Mouse (Mus musculus) stomach, embryonic 14.5 days (tissue): ENCODE measurements around the gene Smad5. TPM values are rescaled to one million over a fixed set of nuclear protein-coding genes. Genes with fewer than 3 reads are reported as not detected.

Source experiments
- ATAC-seq: fragments of 200-750 bp; cut with Nextera tagmentation; 2 replicates; pipeline ENCODE4 v1.8.0; 2017; ENCODE audit warnings: low read depth, moderate TSS enrichment; ENCODE audit not compliant: insufficient number of reproducible peaks, insufficient read depth, low FRiP score
- H3K27ac ChIP-seq: fragments of 300-500 bp; sonication (generic); 2 replicates; pipeline ENCODE4 v1.5.1; 2014; ENCODE audit warnings: mild to moderate bottlenecking, low read length, moderate library complexity, mixed read lengths
- H3K27me3 ChIP-seq: fragments of 300-500 bp; sonication (generic); 2 replicates; pipeline ENCODE4 v1.6.1; 2014; ENCODE audit warnings: low read length, control low read depth, mixed read lengths; ENCODE audit not compliant: control insufficient read depth, insufficient read depth
- H3K36me3 ChIP-seq: fragments of 300-500 bp; sonication (generic); 2 replicates; pipeline ENCODE4 v1.6.1; 2014; ENCODE audit warnings: mild to moderate bottlenecking, control low read depth, low read length, moderate library complexity, mixed read lengths; ENCODE audit not compliant: control insufficient read depth, insufficient read depth
- H3K4me1 ChIP-seq: fragments of 300-500 bp; sonication (generic); 2 replicates; pipeline ENCODE4 v1.6.1; 2014; ENCODE audit warnings: low read length, control low read depth, mixed read lengths; ENCODE audit not compliant: control insufficient read depth, insufficient read depth
- H3K4me2 ChIP-seq: fragments of 300-500 bp; sonication (generic); replicated peaks from 2 replicates; pipeline ENCODE4 v1.6.1; 2014; ENCODE audit warnings: low read depth, low read length, control low read depth
- H3K4me3 ChIP-seq: fragments of 300-500 bp; sonication (generic); 2 replicates; pipeline ENCODE4 v1.5.1; 2014; ENCODE audit warnings: low read depth, low read length, control low read depth
- H3K9ac ChIP-seq: fragments of 300-500 bp; sonication (generic); replicated peaks from 2 replicates; pipeline ENCODE4 v1.6.1; 2014; ENCODE audit warnings: low read depth, mild to moderate bottlenecking, control low read depth, low read length, moderate library complexity, mixed read lengths
- H3K9me3 ChIP-seq: fragments of 300-500 bp; sonication (generic); 2 replicates; pipeline ENCODE4 v1.6.1; 2016; ENCODE audit warnings: low read depth, low read length, control low read depth; ENCODE audit not compliant: control insufficient read depth
- WGBS: fragments of 180-500 bp; shearing (Covaris S2); extraction: QIAGEN DNeasy Blood & Tissue Kit; methylation state at CpG from one replicate; pipeline ENCODE4 v1.1.7; 2014; 5-methylcytosine and 5-hydroxymethylcytosine counted together
- polyA plus RNA-seq: library from polyadenylated mRNA; unstranded; fragments of >200 nt; fragmentation: Nextera tagmentation; extraction: Ambion mirVana; gene quantifications from 2 replicates; pipeline ENCODE4 v1.2.1, GENCODE M21; 2014

The Smad5 gene
- polyA plus RNA-seq, 1 experiment from 2014 or later = 52.7 TPM

DNA sequence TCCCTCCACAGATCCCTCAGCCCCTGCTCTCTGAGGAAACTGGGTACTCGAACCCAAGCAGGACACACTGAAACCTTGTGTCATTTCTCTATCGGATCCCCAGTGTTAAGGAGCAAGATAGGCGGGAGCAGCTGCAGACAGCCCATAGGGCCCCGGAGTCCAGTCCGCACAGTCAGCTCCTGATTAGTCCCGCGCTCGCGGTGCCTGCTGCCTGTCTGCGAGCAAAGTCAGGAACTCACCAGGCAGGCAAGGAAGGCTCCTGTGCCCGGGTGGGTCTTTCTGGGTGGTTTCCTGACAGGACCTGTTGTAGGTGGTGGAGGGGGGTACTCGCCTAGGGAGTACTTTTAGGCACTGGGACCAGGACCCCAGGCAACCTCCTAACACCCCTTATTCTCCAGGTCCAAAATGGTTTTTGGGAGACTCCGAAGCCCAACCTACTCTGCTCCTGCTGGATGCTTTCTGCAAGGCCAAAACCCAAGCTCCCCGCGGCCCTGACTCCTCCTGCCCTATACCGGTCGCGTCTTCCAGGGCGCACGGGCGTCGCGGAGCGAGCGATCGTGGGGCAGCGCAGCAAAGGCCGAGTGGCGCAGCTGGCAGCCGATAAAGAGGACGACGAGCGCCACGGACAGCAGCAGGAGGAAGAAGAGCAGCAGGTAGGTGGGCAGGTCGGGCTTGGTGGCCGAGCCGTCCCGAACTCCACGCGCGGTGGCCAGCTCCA, 49.8 kb downstream of the Smad5 start:
- H3K27me3 ChIP-seq = peaks cover 12% of the 10 kb centered on the region; the same call in 1 of the 2 replicates
- WGBS = 2% methylated on average over 41 of the region's 41 CpGs
- H3K4me1 ChIP-seq = peaks cover 20% of the 10 kb centered on the region; the same call in 1 of the 2 replicates
- H3K4me3 ChIP-seq = peak overlapping the region; percentile 50
- peak overlapping the region; percentile 57 for H3K9ac ChIP-seq
- H3K4me2 ChIP-seq = peak overlapping the region; percentile 98
- H3K27ac ChIP-seq = 0 out of 2 replicates have a peak overlapping the region, but pooled peaks have one; percentile 3
- ATAC-seq = no peak
- H3K9me3 ChIP-seq = no peaks in the 10 kb centered on the region
- H3K36me3 ChIP-seq = no peaks in the 10 kb centered on the region

DNA sequence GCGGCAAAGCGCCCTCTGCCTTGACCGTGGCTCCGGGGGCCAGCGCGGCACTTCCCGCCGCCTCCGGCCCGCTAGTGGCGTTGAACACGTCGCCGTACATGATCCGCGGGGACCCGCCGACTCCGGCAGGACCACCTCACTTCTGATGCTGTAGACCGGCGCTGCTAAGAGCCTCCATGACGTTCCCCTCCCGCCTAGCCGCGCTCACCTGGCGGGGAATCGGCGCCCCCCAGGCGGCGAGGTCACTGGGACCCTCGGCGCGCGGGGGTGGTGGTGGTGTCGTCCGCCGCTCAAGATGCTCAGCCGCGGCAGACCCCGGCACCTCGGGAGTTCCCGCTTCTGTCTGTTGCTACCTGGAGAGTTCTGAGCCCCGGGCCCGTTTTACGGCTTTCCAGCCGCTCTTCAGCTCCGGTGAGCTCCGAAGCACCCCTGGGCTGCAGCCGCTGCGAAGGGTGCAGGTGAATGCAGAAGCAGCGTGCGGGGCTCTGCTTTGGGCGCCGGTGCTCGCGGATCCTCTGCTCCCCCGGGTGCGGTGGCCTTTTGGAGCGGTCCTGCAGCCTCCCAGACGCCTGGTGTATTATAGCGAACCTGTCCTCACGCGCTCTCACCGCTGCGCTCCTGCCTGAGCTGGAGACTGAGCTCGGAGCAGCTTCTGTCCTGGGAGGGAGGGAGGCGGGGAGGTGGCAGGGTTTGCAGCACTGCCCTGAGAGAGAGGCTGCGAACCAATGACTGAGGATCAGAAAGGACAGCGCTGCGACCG, 50.6 kb downstream of the Smad5 start, which contains the start of gene Gm45623:
Gene Gm45623 (minus strand): TSS at position 636 of the 760 bp plus-strand sequence.
- peak within 1 kb of the TSS; percentile 57 for H3K9ac ChIP-seq
- H3K27ac ChIP-seq = 0 out of 2 replicates have a peak within 1 kb of the TSS, but pooled peaks have one; percentile 3
- no peaks in the 10 kb centered on the region for H3K36me3 ChIP-seq
- peak within 1 kb of the TSS; percentile 50 for H3K4me3 ChIP-seq
- 1% methylated on average over 69 of the region's 71 CpGs for WGBS
- H3K4me1 ChIP-seq = peaks cover 21% of the 10 kb centered on the region; the same call in 1 of the 2 replicates
- peak within 1 kb of the TSS; percentile 98 for H3K4me2 ChIP-seq
- H3K27me3 ChIP-seq = peaks cover 12% of the 10 kb centered on the region; the same call in 1 of the 2 replicates
- ATAC-seq = no peak
- no peaks in the 10 kb centered on the region for H3K9me3 ChIP-seq

DNA sequence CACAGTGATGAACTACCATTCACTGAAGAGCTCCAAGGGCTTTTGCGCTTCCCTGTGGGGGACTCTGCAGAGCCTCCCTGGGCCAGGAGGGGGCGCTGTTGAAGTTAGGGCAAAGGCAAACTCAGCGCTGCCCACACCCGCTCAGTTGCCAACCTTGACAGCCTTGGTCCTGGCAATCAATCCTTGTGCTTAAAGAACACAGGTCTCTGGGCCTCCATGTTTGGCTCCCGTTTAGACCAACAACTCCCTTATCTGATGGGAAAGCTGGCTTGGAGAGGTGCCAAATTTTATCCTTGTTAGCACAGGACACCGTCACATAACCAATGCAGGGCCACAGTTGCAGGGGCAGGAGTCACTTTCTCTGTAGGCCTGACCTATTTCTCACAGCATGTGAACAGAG, 53.1 kb downstream of the Smad5 start:
- Histone ChIP-seq H3K4me1 (peaks cover 21% of the 10 kb centered on the region; the same call in 1 of the 2 replicates), H3K27ac (peak overlapping the region; percentile 1; the same call in 1 of the 2 replicates), H3K4me3 (no peak overlapping the region), H3K9me3 (no peaks in the 10 kb centered on the region), H3K36me3 (no peaks in the 10 kb centered on the region), H3K9ac (no peak overlapping the region), H3K27me3 (peaks cover 12% of the 10 kb centered on the region; the same call in 1 of the 2 replicates), H3K4me2 (no peak overlapping the region)
- 55% methylated on average over 6 of the region's 6 CpGs for WGBS
- peak; percentile 67; the same call in 1 of the 2 replicates for ATAC-seq

DNA sequence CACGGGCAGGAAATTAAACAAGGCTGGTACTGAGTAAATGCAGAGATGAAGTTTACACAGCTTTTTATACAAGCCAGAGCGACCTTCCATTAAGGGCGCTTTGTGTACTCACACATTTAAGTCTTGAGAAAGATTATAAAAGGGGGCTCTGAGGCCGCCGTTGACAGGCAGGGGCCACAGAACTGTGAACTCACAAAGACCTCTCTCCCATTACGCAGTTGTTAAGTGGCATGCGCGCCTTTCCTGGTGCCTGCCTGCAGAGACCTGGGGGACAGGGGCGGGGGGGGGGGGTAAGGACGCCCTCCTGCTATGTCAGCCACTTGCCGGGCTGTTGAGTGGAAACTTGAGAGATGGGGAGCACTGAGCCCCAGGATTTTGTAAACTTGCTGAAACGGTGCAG, 54.4 kb downstream of the Smad5 start:
- peak; percentile 62 for ATAC-seq
- peak overlapping the region; percentile 52; the same call in 1 of the 2 replicates for H3K27ac ChIP-seq

DNA sequence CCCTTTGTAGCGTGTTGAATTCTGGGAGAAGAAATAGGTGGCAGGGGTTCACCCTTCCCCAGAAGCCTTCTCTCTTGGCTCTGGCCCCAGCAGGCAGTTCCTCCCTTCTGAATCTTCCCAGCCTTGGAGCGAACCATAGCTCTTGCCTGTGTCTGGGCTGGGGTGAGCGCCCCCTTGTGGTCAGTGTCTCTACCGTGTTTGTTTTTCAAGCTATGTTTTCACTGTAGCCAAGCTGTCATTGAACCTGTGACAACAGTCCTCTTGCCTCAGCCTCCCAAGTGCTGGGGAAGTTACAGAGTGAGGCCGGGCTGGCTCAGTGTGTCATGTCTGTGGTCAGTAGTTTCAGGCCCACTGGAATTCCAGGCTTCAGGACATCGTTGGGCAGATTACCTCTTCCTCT, 55.7 kb downstream of the Smad5 start:
- Histone ChIP-seq H3K9ac (no peak overlapping the region), H3K4me2 (no peak overlapping the region), H3K27me3 (0 out of 2 replicates have a peak, but pooled peaks cover 6% of the 10 kb centered on the region), H3K9me3 (no peaks in the 10 kb centered on the region), H3K4me1 (peaks cover 8% of the 10 kb centered on the region; the same call in 1 of the 2 replicates), H3K27ac (peak overlapping the region; percentile 52; the same call in 1 of the 2 replicates), H3K4me3 (no peak overlapping the region), H3K36me3 (no peaks in the 10 kb centered on the region)
- 30% methylated on average over 6 of the region's 6 CpGs for WGBS
- ATAC-seq = no peak

More for the DNA sequence above, 54.4 kb downstream of the Smad5 start:
- Histone ChIP-seq H3K9ac (no peak overlapping the region), H3K4me3 (no peak overlapping the region), H3K9me3 (no peaks in the 10 kb centered on the region), H3K27me3 (peaks cover 12% of the 10 kb centered on the region; the same call in 1 of the 2 replicates), H3K4me2 (peak overlapping the region; percentile 13; the same call in 1 of the 2 replicates), H3K36me3 (no peaks in the 10 kb centered on the region), H3K4me1 (peaks cover 21% of the 10 kb centered on the region; the same call in 1 of the 2 replicates)
- WGBS = 23% methylated on average over 12 of the region's 12 CpGs

DNA sequence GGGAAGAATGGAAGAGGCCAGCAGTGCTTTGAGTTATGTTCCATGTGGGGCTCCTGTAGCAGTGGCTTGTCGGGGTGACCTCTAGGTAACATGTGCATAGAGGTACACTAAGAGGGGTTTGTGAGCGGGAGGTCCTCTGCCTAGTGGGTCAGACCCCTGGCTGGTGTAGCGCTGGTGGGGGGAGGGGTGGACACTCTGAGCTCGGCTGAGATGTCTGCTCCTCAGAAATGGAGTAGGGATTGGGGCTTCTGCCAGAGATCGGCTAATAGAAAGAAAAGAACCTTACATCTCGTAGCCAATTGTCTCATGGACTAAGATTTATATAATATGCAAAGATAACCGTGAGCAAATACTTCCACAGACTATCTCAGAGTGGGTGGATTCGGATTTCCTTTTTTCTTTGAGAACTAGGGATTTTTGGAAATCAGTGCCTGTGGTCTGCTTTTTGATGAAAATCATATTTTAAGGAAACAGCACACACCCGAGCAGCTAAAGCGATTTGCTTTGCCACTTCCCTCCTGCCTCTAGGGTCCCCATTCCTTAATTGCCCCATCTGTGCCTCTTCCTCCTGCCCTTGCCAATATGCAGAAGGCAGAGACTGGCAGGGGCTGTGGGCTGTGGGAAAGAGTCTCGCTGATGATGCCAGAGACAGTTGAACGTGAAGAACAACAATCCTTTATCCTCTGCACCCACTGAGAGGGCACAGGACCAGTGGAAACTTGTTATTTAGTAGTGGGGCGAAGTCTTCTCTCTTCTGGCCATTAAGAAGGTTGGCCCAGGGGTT, 59.8 kb downstream of the Smad5 start:
- Histone ChIP-seq H3K9me3 (no peaks in the 10 kb centered on the region), H3K4me3 (no peak overlapping the region), H3K9ac (no peak overlapping the region), H3K36me3 (no peaks in the 10 kb centered on the region), H3K27me3 (no peaks in the 10 kb centered on the region), H3K4me1 (peaks cover 5% of the 10 kb centered on the region; the same call in 1 of the 2 replicates), H3K4me2 (no peak overlapping the region), H3K27ac (no peak overlapping the region)
- 30% methylated on average over 13 of the region's 13 CpGs for WGBS
- ATAC-seq = no peak

DNA sequence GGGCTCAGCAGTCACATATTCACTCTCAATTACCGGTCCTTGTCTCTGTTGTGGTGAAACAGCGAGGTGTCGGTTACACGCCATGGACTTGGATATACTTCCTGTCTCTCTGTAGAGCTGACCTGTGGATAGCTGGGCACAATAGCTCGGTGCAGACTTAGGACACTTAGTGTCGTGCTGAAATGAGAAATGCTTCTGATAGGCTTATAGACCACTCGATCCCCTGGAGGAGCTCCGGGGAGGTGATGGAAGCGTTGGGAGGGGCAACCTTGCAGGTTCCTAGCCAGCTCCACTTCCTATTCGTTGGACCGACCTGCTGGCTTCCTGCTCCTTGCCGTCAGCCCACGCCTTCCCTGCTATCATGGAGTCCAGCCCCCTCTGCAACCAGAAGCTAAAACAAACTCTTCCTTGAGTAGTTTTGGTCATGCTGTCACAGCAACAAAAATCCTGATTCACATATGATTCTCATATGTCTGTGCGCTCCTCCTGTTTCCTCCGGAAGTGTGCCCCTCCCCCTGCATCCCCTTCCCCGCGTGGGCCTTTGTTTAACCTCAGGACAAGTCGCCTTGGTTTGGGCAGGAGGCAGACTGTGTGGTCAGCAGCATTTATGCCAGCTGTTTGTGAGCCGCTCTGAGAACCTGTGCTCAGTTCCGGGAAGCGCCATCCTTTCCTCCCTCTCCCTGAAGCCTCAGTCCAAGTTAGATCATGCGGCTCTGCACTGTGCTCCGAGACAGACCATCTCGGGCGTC, 62.6 kb downstream of the Smad5 start:
- WGBS = 34% methylated on average over 25 of the region's 25 CpGs
- H3K9ac ChIP-seq = no peak overlapping the region
- peaks cover 9% of the 10 kb centered on the region; the same call in 1 of the 2 replicates for H3K4me1 ChIP-seq
- no peak for ATAC-seq
- no peak overlapping the region for H3K4me3 ChIP-seq
- no peaks in the 10 kb centered on the region for H3K36me3 ChIP-seq
- no peaks in the 10 kb centered on the region for H3K9me3 ChIP-seq
- no peaks in the 10 kb centered on the region for H3K27me3 ChIP-seq
- peak overlapping the region; percentile 17 for H3K4me2 ChIP-seq
- peak overlapping the region; percentile 33; the same call in 1 of the 2 replicates for H3K27ac ChIP-seq
